Mouse (Mus musculus): Measurements from ENCODE around the gene Tmem178. TPM values are rescaled to one million over a fixed set of nuclear protein-coding genes. Genes with fewer than 3 reads are reported as not detected.

Gene Tmem178
- polyA plus RNA-seq, 2 experiments, result 8.1 to 8.9 TPM

- Histone ChIP-seq H3K36me3 (ENCODE audit: control insufficient read depth, insufficient read depth, low read length) (peaks cover 59% of the 10 kb centered on the region), H3K27me3 (ENCODE audit: control insufficient read depth, insufficient read depth, low read length) (no peaks in the 10 kb centered on the region), H3K27ac (replicated peaks; ENCODE audit: low read depth, low read length) (no peak overlapping the region), H3K4me1 (ENCODE audit: control insufficient read depth, insufficient read depth, low read length) (no peaks in the 10 kb centered on the region), H3K9me3 (ENCODE audit: control insufficient read depth, low read length) (no peaks in the 10 kb centered on the region), H3K4me2 (replicated peaks; ENCODE audit: low read depth, low read length, severe bottlenecking) (no peak overlapping the region), H3K4me3 (replicated peaks; ENCODE audit: low read length) (no peak overlapping the region), H3K9ac (ENCODE audit: low read depth, low read length, severe bottlenecking) (no peak overlapping the region)
- DNase-seq (ENCODE audit: low spot score) (no peak), ATAC-seq (ENCODE audit: low FRiP score, low read depth) (no peak)
- WGBS, result 99% methylated on average over 6 of the region's 6 CpGs
- TF ChIP-seq POLR2A (IDR thresholded peaks at IDR 0.05; ENCODE audit: borderline replicate concordance, extremely low read depth, insufficient read depth, insufficient read length), result no peak
Observed at GRCm38 (mm10) chr17:81027331-81027730, 82.9 kb downstream of the Tmem178 start.

- Histone ChIP-seq H3K27ac (replicated peaks; ENCODE audit: low read depth, low read length) (no peak overlapping the region), H3K36me3 (ENCODE audit: control insufficient read depth, insufficient read depth, low read length) (peaks cover 66% of the 10 kb centered on the region)
- no peak for TF ChIP-seq POLR2A (IDR thresholded peaks at IDR 0.05; ENCODE audit: borderline replicate concordance, extremely low read depth, insufficient read depth, insufficient read length)
Observed at GRCm38 (mm10) chr17:81031830-81032442, 87.5 kb downstream of the Tmem178 start.

GRCm38 (mm10) chr17:81032957-81033356 lies 88.5 kb downstream of the Tmem178 start:
- TF ChIP-seq POLR2A (IDR thresholded peaks at IDR 0.05; ENCODE audit: borderline replicate concordance, extremely low read depth, insufficient read depth, insufficient read length), result no peak
- Histone ChIP-seq H3K4me1 (ENCODE audit: control insufficient read depth, insufficient read depth, low read length) (no peaks in the 10 kb centered on the region), H3K4me2 (replicated peaks; ENCODE audit: low read depth, low read length, severe bottlenecking) (no peak overlapping the region), H3K36me3 (ENCODE audit: control insufficient read depth, insufficient read depth, low read length) (peaks cover 67% of the 10 kb centered on the region), H3K27ac (replicated peaks; ENCODE audit: low read depth, low read length) (no peak overlapping the region), H3K4me3 (replicated peaks; ENCODE audit: low read length) (no peak overlapping the region), H3K9ac (ENCODE audit: low read depth, low read length, severe bottlenecking) (no peak overlapping the region), H3K27me3 (ENCODE audit: control insufficient read depth, insufficient read depth, low read length) (no peaks in the 10 kb centered on the region), H3K9me3 (ENCODE audit: control insufficient read depth, low read length) (no peaks in the 10 kb centered on the region)
- ATAC-seq (ENCODE audit: low FRiP score, low read depth) (no peak), DNase-seq (ENCODE audit: low spot score) (no peak)
- WGBS, result 78% methylated on average over 2 of the region's 2 CpGs

More at GRCm38 (mm10) chr17:81031830-81032442, 87.5 kb downstream of the Tmem178 start:
- WGBS, result 91% methylated on average over 3 of the region's 3 CpGs
- Histone ChIP-seq H3K27me3 (ENCODE audit: control insufficient read depth, insufficient read depth, low read length) (no peaks in the 10 kb centered on the region), H3K9ac (ENCODE audit: low read depth, low read length, severe bottlenecking) (no peak overlapping the region), H3K9me3 (ENCODE audit: control insufficient read depth, low read length) (no peaks in the 10 kb centered on the region), H3K4me2 (replicated peaks; ENCODE audit: low read depth, low read length, severe bottlenecking) (no peak overlapping the region), H3K4me3 (replicated peaks; ENCODE audit: low read length) (no peak overlapping the region), H3K4me1 (ENCODE audit: control insufficient read depth, insufficient read depth, low read length) (no peaks in the 10 kb centered on the region)
- ATAC-seq (ENCODE audit: low FRiP score, low read depth) (no peak), DNase-seq (ENCODE audit: low spot score) (no peak)

- Histone ChIP-seq H3K9me3 (ENCODE audit: control insufficient read depth, low read length) (no peaks in the 10 kb centered on the region), H3K36me3 (ENCODE audit: control insufficient read depth, insufficient read depth, low read length) (peaks cover 74% of the 10 kb centered on the region), H3K27me3 (ENCODE audit: control insufficient read depth, insufficient read depth, low read length) (no peaks in the 10 kb centered on the region), H3K4me1 (ENCODE audit: control insufficient read depth, insufficient read depth, low read length) (no peaks in the 10 kb centered on the region), H3K9ac (ENCODE audit: low read depth, low read length, severe bottlenecking) (no peak overlapping the region), H3K27ac (replicated peaks; ENCODE audit: low read depth, low read length) (no peak overlapping the region), H3K4me2 (replicated peaks; ENCODE audit: low read depth, low read length, severe bottlenecking) (no peak overlapping the region), H3K4me3 (replicated peaks; ENCODE audit: low read length) (no peak overlapping the region)
- ATAC-seq (ENCODE audit: low FRiP score, low read depth) (no peak), DNase-seq (ENCODE audit: low spot score) (no peak)
- 65% methylated on average over 5 of the region's 5 CpGs for WGBS
- TF ChIP-seq POLR2A (IDR thresholded peaks at IDR 0.05; ENCODE audit: borderline replicate concordance, extremely low read depth, insufficient read depth, insufficient read length), result no peak
Observed at GRCm38 (mm10) chr17:81035354-81035753, 90.9 kb downstream of the Tmem178 start.

- Histone ChIP-seq H3K9ac (ENCODE audit: low read depth, low read length, severe bottlenecking) (no peak overlapping the region), H3K4me3 (replicated peaks; ENCODE audit: low read length) (no peak overlapping the region), H3K27me3 (ENCODE audit: control insufficient read depth, insufficient read depth, low read length) (no peaks in the 10 kb centered on the region), H3K36me3 (ENCODE audit: control insufficient read depth, insufficient read depth, low read length) (peaks cover 71% of the 10 kb centered on the region), H3K4me2 (replicated peaks; ENCODE audit: low read depth, low read length, severe bottlenecking) (no peak overlapping the region), H3K4me1 (ENCODE audit: control insufficient read depth, insufficient read depth, low read length) (no peaks in the 10 kb centered on the region), H3K27ac (replicated peaks; ENCODE audit: low read depth, low read length) (no peak overlapping the region), H3K9me3 (ENCODE audit: control insufficient read depth, low read length) (no peaks in the 10 kb centered on the region)
- no peak for ATAC-seq (ENCODE audit: low FRiP score, low read depth)
- 97% methylated on average over 2 of the region's 2 CpGs for WGBS
- no peak for DNase-seq (ENCODE audit: low spot score)
- TF ChIP-seq POLR2A (IDR thresholded peaks at IDR 0.05; ENCODE audit: borderline replicate concordance, extremely low read depth, insufficient read depth, insufficient read length), result no peak
Observed at GRCm38 (mm10) chr17:81038707-81039408, 94.4 kb downstream of the Tmem178 start.
